Mouse (Mus musculus) 3T3-L1 (cell line): ENCODE data around the gene Lhfpl2.

Experiments
- DNase-seq: peaks from one replicate; pipeline ENCODE4 v3.0.0-alpha.2; 2015; ENCODE audit warnings: low read depth, low spot score

Gene Lhfpl2

DNA sequence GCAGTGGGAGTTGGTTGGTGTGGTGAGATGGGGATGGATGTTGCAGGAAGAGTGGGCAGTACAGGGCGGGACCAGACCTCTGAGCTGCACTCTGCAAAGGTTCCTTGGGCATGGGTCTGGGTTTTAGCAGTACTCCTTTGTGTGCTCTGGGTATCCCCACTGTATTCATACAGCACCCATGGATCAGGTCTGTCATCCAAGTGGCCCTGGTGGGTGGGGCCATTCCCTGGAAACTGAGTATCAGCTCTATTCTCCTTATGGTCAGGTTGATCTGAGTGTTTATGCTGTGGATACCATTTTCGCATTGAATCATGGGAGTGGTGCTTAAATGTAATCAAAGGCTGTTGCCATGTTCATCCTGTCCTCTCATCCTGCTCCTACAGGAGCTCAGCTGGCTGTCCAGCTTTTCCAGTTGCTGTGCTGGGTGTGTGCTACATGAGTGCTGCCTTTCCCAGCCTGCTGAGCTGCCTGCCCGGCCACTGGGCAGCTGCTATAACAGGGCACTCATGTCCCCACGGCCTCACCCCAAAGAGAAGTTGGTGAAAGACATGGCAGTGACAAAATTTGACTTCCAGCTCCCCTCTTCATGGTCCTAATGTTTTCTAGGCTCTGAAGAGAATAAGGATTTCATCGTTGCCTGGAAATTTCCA, 9.2 kb downstream of the Lhfpl2 start:
- DNase-seq = no peak

DNA sequence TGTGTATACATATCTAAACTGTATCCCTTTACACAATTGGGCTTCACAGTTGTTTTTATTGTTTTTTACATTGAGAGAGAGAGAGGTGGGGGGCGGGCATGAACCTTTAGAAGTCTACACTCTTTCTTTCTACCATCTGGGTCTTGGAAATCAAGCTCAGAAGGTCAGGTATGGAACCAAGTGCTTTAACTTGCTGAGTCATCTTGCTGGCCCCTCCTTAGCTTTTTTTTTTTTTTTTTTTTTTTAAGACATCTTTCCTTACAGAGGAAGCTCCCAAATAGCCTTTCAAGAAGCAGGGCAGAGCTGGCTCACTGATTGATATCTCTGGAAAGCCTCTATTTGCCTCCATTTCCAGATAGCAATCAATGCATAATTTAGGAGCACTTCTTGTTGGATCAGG, 10.7 kb downstream of the Lhfpl2 start:
- peak; percentile 51 for DNase-seq

DNA sequence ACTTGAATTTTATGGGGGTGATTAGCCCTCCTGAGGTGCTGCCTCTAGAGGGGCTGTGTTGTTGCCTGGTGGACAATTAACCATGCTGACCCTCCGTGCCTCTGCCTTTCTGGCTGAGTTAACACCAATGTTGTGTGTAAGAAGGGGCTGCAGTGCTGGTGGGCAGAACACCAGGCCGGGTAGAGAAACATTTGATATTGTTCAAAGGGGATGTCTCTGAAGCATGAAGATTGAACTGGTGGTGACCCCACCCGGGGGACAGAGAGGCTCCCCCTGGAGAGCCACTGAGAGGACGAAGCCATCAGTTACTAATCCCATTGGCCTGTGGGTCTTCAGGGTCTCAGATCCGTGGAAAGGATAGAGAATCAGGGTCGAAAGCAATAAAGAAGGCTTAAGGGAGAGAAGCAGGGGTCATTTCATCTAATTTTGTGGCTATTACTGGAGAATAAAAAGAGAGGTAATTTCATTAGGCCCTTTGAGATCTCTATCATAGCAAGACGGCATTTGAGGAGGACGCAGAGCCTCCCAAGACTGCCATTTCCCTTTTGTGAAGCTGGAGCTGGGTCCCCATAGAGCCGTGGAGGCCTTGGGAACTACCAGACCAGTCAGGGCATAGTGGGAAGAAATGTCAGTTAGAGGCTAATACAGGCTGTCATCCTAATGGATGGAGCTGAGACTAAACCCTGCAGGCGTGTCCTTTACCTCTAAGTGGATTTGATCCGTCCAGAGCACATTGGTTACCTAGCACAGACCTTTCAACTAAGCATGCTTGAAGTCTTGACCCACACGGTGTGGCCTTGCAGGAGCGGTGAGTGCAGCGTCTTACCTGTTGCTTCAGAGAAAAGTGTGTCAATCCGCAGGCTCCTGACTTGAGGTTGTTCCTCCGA, 12.1 kb downstream of the Lhfpl2 start:
- no peak for DNase-seq

DNA sequence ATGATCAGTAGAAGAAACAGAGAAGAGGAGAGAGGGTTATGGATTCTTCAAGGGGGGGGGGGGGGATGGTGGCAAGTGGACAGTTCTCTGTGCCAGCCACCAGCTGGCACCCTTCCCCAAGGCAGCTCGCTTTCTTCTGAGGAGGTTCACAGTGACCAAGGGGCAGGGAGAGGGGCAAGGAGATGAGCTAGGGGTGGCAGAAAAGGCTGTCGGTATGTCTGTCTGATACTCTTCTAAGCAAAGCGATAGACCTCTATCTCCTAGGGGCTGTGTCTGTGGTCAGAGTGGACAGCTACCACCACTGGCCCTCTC, 12.7 kb downstream of the Lhfpl2 start:
- DNase-seq = no peak

DNA sequence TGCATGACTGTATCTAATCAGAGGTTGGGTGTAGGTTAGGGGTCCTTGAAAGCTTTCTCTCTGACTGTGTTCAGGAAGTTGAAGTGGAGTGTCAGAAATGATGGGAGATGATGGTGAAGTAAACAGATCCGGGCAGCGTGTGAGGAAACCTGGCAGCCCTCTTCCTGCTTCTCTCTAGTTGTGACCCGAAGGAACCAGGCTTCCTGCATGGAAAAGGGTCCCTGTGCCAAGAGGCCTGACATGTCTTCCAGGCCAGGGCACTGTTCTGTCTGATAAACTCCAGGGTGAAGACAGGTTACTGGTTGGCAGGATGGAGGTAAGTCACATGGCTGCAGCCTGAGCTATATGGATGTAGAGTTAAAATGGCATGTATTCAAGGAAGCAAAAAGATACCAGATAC, 13.3 kb downstream of the Lhfpl2 start:
- no peak for DNase-seq

DNA sequence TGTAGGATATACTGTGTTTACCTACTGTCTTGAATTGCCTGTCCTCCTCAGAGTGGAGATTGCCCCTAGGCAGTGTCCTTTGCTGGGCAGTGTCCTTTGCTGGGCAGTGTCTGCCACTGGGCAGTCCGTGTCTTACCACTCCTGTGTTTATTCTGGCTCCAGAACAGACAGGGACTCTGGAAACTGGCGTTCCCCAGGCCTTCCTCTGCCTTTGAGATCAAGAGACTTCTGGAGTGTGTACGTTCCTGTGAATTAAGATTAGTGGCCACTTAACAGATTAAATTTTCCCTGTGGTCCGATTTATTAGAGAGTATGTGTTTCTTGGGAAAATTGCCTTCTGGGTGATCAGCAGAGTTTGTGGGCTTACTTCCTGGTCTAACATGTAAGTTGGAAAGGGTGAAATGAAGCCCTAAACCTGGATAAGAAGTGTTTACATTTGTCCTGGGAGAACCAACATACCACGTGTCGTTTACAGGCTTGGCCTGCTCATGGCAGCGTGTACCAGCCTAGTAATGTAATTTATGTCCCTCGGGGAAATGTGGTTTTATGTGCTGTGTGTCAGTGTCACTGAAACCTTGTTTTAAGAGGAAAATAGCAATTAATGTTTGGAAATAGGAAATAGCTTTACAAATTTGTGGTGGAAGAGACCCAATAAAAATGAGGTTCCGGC, 15.6 kb downstream of the Lhfpl2 start:
- DNase-seq = no peak

DNA sequence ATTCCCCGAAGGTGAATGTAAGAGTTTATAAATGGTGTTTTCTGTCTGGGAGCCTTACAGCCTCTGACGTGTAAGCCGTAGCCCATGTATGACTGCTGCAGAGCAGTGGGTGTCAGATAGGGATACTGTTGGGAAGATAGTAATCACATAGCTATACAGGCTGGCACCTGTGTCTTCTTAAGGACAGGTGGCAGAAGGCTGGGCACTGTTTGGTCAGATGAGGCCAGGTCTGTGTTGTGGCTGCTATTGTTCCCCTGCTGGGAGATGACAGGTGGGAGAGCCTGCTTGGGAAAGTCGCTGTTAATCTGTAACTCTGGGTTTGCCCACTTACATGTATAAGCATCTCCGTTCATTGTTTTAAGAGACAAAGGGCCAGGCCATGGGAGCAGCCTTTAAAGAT, 16.1 kb downstream of the Lhfpl2 start:
- no peak for DNase-seq

DNA sequence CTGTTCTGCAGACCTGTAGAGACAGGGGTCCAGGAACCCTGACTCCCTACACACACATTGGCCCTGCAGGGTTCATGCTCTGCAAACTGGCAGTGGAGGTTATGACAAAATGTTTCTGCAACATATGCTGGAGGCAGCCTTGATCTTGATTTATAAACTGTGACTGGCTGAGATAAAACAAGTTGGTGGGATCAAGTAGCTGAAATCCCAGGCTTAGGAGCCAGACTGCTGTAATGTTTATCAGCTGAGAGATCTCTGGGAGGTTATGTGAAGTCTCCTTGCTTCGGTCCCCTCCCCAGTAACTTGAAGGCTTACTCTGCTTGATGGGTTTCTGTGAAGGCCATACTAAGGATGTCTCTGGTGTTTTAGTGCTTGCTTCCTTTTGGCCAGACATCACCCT, 17.6 kb downstream of the Lhfpl2 start:
- DNase-seq = no peak

DNA sequence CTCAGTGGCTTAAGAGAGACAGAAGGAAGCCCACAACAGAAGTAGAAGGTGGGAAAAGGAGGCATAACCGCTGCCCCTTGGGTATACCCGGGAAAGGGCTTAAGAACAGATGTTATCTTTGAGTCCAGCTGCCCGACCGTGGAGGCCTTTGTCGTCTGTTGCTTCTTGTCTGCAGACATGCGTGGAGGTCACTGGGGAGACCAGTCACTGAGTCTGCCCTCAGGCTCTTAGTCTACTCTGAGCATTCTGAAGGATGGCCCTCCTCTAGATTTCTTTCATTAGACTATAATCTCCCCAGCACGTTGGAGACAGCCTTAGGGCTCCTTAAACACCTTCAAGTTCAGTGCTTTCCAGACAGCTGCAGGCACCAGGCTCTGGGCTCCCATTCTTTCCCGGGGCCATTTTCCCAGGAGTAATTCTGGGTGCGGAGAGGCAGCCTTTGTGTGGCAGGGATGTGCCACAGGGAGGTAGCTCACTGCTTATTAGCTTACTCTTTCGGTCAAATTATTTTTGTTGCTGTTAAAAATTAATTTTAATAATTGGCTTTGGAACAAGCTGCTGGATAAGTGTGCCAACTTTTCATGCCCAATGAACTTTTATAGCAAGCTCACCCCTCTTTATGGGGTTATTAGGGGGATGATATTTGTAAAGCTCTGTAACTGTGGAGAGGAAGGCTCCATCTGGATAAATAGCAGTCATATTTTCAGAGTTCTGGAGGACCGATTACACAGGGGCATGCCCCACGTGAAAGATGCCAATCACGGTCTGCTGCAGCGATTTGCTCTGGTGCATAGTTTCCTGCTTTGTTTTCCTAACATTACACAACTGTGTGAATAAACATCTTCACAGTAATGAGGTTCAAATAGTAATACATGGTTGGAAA, 19.8 kb downstream of the Lhfpl2 start:
- no peak for DNase-seq

DNA sequence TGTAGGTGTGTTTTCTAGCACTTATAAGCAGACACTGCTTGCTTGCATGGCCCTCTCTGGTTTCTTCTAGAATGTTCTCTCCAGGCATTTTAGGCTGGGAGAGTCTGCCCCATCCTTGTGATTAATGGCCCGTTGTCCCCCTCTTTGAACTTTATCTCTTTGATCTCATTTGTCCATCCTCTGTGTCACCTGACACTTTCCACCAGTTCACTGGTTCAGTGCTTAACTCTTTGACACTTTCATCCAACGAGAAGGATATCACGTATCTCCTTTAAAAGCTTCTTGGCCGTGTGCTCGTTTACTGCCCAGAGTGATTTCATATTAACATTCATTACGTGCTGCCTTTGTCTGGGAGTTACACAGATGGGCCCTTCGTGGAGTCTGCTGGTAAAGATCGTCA, 25.6 kb downstream of the Lhfpl2 start:
- no peak for DNase-seq

DNA sequence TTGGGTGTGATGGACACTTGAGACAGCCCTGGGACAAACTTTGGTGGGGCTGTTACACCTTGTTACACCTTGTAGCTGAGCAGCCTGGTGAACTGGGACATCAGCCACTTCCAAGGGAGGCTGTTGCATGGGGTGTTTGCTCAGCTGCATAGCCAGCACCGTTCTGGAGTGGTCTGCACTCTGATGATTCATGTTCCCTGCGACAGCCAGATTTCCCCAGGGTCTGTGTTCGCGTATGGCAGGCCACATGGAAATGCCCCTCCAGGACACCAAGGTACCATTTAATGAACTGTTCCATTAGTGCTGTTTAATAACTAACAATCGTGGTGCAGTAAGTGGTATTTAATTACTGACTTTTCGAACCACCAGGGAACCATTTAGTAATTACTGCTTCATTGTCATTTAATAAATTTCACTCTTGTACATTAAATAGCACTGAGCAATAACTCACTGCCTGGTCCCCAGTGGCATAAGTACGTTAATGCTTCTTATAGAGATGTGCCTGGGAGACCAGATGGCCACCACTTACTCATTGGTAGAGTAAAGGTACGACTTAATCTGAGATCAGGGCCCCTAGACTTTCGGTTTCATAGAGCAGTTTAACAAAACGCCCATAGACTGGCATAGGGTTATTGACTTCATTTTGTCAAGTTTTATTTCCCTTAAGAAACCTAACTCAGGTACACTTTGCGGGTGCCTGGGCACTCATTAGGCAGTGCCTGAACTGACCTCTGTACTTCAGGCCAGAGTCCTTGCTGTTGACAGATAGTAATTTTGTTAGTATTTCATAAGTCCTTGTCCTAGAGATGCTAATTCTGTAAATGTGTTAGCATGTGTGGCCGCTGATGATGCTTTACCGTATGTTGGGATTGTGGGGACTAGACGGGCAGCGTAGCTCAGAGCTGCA, 26.9 kb downstream of the Lhfpl2 start:
- DNase-seq = no peak

DNA sequence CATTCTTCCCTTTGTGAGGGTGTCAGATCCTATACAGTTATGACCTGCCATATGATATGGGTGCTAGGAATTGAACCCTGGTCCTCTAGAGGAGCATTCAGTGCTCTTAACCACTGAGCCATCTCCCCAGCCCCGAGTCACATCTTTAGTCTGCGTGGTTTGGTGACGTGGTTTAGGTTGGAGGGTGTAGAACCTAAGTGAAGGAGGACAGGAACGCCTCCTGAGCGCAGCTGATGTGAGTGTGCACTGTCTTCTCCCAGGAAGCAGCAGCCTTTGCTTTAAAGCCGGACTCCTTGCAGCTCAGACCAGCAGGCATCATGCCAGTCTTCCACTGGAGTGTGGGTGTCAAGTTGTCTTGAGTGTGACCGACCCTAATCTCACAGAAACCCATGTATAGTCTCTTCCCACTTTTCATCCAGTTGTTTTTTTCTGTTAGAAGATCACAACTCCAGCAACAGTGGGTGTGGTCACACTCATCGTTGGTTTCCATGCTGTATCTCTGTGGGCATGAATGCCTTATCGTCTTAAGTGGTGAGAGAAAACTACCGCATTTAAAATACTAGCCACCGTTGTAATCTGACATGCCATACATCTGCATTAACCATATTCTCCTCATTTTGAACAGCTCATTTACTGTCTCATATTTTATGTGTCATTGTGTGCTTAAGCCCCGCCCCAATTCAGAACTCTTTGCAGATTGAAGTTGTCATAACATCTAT, 28.7 kb downstream of the Lhfpl2 start:
- no peak for DNase-seq

DNA sequence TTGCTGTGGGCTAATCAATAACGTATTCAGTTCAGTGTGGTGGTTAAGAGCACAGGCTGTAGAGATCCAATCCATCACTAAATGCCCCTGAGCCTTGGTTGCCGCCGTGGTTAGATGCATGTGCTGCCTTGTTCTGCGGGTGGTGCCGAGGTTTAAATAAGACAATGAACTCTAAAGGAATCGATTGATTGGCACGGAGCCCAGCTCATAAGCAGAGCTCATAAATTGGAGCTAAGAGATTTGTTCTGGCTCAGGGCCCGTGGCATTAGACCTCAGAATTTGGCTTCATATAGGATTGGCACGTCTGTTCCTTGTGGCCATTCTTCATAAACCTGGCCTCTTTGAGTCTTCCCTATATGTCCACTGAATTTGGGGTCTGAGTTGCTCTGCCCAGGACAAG, 29.5 kb downstream of the Lhfpl2 start:
- no peak for DNase-seq

DNA sequence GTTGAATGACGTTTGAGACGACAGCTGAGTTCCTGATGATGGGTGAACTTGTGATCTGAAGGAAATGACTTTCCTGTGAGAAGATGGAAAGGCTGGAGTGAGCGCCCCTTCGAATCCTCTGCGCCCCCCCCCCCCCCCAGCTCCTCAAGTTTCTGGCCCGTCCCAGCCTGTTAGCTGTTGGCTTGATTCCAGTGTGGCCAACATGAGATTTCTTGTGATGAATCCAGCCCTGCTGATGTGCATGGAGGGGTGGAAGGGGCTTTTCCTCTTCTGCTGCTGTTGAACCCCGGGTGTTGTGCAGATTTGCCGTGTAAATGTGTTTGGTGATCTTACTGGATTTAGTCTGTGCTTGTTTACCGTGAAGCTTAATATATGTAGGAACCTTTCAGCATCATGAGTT, 31.2 kb downstream of the Lhfpl2 start:
- DNase-seq = no peak

DNA sequence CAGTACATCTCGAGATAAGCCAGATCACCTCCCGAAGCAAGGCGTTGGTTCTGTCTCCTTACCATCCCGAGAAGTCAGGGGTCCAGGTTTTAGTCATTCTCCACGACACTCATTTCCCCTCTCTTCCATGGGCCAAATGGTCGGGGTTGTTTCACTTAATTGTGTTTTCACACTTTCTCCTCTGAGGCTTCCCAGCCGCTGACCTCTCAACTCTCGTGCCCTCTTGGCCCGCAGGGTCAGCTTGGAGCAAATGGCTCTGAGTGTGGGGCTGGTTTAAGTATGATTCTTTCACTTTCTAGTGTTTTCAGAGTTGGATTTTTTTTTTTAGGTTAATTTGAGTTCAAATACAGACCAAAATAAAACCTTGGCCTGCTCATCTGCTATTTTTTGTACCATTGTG, 31.7 kb downstream of the Lhfpl2 start:
- DNase-seq = no peak

DNA sequence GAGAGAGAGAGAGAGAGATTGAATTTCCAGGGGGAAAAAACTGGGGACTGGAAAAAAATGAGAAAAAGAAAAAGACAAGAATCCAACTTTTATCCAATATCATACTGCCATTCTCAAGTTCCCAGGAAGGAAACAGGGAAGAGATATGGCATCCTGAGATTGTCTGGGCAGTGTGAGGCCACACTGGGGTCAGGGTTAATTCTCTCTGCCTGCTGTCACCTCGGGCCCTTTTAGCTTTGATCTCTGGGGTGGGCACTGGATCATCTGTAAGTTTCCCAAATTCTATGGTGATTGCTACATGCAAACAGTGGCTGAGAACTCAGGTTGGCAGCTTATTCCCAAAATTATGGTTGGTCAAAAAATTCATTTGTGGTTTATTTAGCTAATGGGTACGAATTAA, 33.8 kb downstream of the Lhfpl2 start:
- DNase-seq = no peak

DNA sequence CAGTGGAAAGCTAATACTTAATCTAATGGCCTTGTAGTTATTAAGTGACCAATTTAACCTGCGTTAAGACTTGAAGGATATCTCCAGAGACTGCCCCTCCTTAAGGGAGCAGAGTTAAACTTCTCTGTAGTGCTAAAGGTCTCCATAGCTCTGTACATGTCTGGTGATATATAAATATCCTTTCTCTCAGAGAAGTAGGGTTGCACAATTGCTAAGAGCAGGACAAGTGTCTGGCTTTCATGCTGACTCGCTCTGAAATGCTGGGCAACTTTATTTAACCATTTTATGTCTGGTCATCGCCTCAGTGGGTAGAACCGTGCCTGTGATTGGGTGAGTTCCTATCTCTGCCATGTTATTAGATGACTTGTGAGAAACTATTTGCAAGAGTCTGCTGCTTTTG, 36.6 kb downstream of the Lhfpl2 start:
- DNase-seq = no peak

DNA sequence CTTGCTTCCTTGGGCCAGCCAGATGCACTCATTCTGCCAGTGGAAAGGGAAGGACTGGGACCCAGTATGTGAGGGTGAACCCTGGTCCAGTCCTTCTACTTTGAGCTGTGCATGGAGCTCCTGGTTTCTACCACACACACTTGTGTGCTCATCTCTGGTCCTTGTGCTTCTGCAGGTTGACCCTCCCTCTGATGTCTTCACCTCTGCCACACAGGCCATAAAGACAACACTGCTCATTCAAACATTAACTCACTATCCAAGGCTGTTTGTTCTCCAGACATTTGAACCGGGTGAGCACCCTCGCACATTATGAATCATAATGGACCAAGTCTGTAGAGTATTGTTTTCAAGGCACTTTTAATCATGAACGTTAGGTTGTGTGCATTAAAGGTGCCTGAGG, 37.0 kb downstream of the Lhfpl2 start:
- DNase-seq = no peak

DNA sequence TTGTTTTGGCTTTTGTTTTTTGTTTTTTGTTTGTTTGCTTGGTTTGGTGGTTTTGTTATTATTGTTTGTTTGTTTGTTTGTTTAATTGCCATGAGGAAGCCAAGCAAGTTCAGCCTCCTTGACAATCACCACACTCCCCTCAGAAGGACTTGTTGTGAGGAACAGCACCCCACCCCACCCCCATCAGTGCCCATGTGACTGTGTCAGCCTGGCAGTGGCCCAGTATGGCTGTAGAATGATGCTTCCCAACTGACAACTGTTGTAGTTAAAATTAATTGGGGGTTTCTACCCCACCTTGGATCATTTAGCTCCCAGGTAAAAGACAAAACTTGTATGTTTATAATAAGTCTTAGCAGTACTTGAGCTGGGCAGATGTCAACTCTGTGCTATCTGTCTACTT, 37.6 kb downstream of the Lhfpl2 start:
- no peak for DNase-seq

DNA sequence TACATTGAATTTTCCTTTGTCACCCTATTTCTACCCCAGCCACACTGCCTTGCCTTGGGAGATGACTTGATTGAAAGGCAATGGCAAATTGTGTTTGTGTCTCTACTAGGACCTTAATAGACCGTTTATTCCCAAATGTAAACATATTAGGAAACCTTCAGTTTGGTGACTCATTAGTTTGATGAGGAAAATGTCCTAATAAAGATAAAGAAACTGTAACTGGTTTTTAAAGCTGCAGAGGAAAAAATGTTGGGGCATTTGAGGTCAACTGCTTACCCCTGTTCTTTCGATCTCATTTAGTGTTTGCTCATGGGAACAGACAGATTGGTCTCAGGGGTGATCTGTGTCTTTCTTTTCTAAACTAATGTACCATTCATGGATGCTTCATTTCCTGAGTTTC, 40.1 kb downstream of the Lhfpl2 start:
- no peak for DNase-seq
